Mouse (Mus musculus) heart, postnatal 4 days (tissue): ENCODE data around the gene Treml2. TPM values are rescaled to one million over a fixed set of nuclear protein-coding genes. Genes with fewer than 3 reads are reported as not detected.
"Not testable (repeated sequence)": the region's sequence is repeated elsewhere in the genome, so short reads cannot be mapped to it uniquely, and the experiment has no call there.

Experiments
- DNase-seq: peaks from one replicate; pipeline ENCODE4 v3.0.0; 2021
- total RNA-seq, 2 experiments: library from RNA; stranded (reverse); gene quantifications; 2 replicates each; pipeline ENCODE4 v1.2.3; 2021

The Treml2 gene
- total RNA-seq, 2 experiments from 2014 or later: 0.19 to 0.25 TPM

DNA sequence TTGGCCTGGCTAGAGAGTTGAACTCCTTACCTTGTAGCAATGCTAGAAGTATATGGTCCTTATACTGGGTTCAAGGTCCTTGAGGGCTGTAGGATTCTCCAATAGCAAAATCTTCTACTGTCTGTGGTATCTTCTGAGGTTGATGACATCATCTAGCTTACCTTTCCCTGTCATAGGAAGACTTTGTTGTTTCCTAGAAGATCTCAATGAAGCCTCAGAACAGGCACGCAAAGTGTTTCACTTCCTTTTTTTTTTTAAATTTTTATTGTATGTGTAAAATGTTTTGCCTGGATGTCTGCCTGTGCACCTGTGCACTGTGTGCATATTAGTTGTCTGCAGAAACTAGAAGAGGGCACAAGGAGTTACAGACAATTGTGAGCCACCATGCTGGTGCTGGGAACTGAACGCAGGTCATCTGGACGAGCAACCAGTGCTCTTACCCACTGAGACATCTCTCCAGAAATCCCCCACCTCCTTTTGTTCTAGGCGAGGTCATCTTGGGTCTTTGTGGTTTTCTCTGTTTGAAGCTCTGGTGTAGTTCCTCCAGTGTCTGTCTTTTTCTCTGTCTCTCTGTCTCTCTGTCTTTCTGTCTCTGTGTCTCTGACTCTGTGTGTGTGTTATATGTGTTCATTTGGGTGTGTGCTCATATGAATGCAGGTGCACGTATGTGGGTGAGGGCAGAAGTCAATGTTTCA is 5.7 kb upstream of the Treml2 start:
- no peak for DNase-seq

DNA sequence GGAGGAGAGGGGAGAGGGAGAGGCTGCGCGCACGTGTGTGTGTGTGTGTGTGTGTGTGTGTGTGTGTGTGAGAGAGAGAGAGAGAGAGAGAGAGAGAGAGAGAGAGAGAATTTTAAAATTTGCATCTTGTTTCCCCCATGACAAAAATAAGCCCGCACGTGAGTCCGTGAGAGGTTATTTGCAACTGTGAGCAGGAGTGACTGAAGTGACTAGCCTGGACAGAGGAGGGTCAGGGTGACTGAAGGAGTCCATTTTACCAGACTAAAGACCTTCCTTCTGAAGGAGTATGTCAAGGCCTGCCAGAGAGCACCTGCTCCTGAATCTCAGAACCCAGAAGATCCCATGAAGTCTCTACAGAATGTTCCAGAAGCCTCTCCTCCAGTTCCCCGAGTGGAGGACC is 458 bp downstream of the Treml2 start:
- DNase-seq: no peak

DNA sequence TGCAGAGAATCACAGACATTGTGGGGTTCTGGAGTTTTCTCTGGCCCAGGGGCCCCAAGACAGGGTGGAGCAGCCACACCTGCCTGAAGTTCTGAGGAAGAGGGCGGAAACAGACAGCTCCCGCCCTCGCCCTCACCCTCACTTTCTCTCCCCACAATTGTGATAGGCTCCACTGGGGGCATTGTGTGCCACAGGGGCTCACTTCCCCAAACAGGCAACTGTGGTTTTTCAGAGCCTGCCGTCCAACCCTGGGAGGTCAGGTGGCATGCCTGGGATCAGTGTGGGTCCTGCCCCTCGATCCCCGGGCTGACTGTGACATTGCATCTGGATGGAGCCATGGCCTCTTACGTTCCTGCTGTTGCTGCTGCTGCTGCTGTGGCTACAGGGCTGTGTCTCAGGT is 901 bp downstream of the Treml2 start:
- no peak for DNase-seq

DNA sequence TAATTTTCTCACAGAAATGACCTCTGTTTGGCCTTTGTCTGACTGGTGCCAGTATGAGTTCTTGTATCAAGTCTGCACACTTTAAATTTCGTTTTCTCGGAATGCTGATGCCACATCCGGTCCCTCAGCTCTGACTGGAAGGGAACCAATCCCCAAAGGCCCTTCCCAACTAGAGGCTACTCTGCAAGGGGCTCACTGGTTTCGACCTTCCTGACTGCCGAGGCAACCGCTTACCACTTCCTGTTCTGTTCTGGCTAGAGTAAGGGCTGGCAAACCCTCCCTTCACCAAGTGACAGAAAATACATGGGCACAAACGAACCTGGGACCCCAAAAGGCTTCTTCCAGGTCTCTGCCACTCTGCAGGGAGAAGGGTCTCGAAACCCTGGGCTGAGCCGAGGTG is 1.6 kb downstream of the Treml2 start:
- no peak for DNase-seq

DNA sequence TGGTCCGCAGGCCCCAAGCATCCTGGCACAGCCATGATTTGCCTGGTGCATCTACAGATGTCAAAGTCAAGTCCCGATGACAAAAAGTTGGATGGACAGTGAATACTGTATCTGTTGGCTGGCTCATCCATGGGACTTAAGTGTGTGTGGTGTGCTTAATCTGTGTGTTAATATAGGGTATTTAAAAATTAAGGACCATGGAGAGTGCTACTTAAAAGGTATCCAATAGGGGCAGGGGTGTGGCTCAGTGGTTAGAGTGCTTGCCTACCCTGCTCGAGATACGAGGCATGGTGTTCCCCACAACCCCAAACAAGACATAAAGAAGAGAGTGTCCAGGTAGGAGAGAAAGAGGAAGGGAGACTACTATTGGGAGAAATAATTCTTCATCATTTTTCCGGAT is 2.5 kb downstream of the Treml2 start:
- DNase-seq: no peak

DNA sequence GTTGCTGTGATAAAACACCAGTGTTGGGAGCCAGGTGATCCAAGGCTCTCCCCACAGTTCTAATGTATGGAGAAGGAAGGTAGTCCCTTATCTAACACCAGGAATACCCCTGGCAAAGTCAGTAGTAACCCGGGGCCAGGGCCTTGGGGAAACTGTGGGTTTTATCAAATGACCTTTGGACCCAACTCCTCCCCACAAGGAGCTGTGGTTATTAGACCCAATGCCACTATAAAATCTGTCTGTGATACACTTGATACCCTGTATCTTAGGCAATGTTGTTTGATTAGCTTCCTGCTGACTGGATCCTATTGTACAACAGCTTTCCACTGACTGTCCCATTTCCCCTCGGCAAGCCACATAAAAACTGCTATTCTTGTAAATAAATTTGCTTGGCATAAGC is 12.8 kb downstream of the Treml2 start:
- DNase-seq: no peak

DNA sequence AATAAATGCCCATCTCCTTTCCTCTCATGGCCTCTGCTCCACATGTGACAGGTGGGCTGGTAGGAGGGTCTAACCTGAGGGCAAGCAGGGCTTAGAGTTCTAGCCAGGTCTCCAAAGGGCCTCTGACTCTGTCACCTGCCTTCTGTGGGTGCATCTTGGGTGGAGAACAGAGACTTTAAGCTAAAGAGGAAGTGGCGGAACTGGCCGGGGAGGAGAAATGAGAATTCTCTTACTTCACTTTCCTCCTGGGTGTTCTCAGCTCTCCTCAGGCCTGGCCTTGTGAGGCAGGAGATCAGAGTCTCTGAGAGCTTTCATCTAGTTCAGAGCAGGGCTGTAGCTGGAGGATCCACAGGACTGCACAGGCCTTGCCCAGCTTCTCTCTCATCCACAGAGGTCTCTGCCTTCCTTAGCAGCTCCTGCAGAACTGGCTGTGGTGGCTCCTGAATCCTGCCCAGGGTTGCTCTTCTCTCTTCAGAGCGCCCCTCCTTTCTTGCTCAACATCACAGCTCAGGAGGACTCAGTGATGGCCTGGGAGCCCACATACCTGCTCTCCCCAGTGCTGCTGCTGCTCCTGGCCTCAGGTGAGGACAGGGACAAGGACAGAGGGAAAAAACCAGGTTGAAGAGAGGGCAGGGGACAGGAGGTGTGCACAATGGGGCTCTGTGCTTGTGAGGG is 16.7 kb downstream of the Treml2 start, which contains the start of gene B430306N03Rik:
B430306N03Rik (plus strand) TSS at position 237 of the 675 bp plus-strand sequence.
- DNase-seq: not testable (repeated sequence)

DNA sequence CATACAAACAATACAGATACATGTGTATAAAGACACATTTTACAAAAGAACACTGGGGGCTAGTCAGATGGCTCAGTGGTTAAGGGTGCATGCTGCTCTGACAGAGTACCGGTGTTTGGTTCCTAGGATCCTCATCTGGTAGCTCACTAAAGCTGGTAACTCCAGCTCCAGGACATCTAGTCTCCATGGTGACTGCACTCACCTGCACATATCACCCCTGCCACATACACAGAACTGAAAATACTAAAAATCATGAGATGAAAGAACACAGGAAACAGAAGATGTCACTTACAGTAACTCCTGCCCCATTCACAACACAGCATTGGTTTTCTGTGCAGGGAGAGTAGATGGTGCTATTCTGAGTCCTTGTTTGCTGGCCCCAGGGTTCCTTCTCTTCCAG is 19.4 kb downstream of the Treml2 start:
- no peak for DNase-seq

DNA sequence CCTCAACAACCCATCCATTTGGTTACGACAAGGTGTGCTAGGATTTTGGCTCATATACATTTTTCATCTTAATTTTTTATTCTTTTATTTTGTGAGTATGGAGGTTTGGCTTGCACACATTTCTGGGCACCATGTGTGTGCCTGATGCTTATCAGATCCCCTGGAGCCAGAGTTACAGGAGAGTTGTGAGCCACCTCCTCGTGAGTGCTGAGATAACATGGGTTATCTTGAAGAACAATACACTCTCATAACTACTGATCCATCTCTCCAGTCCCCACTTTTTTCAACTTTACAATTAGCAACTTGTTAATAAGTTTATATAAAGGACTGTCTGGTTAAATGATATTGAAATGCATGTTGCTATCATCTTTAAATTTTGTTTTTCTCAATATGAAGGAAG is 22.0 kb downstream of the Treml2 start:
- DNase-seq: no peak

DNA sequence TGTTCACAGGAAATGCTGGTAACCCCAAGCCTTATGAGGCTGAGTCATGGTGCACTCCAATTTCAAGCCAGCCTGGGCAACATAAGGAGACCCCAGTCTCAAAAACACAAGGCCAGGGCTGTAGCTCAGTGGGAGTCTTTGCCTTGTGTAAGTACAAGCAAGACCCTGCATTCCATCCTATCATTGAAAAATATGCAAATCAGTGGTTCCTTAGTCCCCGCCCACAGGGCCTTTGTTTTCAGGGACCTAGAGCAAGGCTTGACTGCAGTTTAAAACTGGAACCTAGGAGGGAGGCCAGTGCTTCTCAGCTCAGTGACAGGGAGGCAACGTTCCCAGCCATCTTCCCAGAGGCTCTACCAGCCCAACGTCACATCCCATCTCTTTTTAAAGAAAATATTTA is 23.9 kb downstream of the Treml2 start:
- DNase-seq: no peak

DNA sequence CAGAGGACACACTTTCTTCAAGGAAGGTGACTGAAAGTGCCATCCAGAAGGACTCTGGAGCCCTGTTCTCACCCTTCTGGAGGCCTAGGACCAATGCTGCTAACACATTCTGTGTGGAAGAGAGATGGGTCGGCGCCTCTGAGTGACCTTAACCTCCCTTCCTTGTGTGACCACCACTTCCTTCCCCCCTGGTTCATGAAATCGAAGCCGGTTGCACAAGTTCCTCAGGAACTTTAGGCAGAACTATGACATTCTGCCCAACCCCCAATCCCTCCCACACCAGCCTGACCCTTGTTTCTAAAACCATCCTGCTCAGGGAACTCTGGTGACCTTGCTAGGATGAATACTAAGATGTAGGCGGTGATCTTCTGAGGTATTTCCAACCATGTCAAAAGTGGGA is 25.0 kb downstream of the Treml2 start:
- no peak for DNase-seq

DNA sequence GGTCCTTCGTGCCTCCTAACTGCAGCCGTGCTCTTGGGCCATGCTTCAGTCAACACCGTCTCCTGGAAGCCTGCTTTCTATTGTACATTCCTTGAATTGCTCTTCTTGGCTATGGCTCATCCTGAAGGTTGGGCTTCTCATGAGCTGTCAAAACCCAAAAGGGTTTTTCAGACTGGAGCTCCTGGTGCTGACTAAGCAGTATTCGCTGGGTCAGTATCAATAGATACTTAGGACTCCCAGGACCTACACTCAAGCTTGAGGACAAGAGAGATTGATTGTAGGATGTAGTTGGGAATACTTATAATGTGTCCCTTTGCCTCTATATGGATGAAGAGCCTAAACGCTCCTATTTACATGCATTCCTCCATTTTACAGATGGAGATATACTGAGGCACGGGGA is 25.8 kb downstream of the Treml2 start:
- DNase-seq: no peak

DNA sequence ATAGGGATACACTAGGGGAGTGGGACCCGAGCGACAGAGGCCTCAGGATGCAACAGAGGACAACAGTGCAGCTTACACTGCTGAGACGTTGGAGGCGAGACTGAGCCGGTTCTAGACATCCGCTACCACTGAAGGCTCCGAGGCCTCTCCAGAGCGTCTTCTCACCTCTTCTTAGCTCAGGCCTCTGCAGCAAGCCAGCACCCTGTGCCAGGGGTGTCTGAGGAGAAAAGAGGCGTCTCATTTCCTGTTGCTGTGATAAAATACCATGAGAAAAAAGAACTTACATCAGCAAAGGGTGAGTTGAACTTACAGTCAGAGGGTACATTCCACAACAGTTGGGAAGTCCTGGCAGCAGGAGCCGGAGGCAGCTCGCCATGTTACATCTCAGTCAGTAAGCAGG is 26.3 kb downstream of the Treml2 start:
- DNase-seq: no peak

DNA sequence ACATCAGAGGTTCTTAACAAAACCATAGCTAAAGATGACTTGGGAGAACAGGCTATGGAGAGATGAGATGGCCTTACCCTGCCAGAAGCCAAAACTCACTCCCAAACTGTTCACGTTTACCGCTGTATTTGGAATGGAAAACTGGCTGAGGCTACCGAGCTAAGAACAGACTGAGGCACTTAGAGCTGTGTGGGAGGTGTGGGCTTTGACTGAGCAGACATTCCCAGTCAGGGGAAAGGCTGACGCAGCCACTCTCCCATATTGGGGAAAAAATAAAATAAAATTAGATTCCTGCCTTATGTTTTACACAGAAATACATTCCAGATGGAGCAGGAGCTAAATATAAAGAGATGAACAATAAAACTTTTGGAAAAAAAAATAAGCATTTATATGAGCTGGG is 27.4 kb downstream of the Treml2 start:
- DNase-seq: no peak

DNA sequence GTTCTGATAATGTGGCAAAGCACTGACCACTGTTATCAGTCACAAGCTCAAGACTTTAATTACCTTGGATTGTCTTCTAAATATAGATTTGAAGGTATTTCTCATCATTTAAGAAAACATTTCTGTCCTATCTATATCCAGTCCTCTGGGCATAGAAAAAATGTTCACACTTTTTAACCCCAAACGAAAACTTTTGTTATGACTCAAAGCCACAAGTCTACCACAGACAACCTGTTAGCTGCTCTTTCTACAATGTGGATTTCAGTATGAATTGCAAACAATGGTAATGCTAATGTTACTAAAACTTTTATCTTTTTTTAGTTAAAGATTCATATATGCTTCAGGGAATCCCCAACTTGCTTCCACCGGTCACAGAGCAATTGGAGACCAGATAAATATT is 33.2 kb downstream of the Treml2 start:
- no peak for DNase-seq

DNA sequence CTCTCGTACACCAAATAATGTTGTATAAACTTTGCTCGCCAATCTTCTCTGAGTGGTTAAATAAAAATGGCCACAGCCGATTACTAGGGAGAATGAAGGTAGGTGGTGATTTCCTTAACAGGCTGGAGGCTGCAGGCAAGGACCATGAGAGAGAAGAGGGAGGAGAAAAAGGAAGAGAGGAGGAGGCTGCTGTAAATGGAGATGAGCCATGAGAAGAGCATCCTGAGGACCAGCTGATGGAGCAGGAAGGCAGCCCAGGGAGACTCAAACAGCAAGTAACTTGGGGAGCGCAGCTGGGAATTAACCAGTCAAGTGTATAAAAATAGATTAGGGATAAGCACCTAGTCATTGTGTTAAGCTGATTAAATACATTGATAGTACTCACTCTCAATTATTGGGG is 34.9 kb downstream of the Treml2 start:
- DNase-seq: no peak

DNA sequence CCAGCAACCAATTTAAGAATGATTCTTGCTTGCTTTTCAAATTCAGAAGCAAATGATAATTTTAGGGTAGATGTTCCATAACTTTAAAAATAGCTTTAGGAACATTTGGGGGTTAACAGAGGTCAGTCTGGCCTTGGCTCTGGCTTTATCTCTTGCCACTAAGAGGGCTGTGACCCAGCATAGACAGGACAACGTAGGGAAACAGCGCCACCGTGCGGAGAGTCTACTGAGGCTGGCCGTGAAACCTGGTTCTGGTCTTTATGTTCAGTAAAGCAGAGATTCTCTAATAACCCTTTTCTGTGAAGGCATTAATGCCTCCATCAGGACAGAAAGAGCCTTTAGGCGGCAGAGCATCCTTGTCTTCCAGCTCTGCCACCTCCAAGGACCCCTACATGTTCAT is 37.6 kb downstream of the Treml2 start:
- DNase-seq: peak; percentile 92

DNA sequence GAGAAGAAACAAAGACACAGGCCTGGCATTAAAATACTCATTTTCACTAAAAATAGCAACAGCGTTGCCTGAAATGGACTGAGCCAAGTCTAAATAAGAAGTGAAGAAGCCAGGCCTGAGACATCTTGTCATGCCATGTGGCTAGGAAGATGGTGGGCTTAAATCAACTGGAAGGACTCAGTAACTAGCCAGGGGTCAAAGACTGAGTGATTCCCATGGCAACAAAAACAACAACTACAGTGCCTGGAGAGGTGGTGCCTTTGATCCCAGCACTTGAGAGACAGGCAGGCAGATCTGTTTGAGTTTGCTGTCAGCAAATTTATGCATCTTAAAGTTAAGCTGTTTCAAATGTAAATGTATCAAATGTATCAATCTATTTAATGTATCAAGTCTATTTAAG is 41.0 kb downstream of the Treml2 start:
- no peak for DNase-seq

DNA sequence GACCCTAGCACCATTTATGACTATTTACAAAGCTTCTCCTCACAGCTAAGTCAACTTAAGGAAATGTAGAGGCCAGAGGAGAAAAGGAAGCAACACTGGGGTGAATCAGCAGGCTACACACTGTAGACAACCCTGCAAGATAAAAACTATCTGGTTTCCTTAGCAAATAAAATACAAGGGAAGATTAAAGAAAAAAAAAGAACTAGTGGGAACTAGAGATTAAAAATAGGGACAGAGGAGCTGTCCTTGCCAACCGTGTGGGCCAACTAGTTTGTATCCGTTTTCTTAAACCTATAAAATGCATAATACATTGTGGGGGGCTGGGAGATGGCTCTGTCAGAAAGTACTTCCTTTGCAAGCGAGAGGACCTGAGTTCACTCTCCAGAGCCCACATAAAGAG is 42.6 kb downstream of the Treml2 start:
- DNase-seq: no peak

DNA sequence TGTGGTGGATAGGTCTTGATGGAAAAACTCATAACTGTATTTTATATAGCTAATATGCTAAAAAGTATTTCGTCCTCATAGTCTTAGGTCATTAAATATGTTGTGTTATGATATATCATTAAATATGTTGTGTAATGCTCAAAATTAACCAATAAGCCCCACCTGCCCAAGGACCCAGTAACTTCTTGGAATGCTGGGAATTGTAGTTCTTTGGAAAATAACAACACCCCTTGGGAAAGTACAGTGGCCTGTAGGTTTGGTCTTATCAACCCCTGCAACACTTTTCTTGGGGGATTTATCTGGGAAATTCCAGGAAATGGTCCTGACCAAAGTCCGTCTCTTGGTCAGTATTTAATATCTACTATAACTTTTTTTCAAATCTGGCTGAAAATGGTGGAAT is 43.8 kb downstream of the Treml2 start:
- DNase-seq: no peak

DNA sequence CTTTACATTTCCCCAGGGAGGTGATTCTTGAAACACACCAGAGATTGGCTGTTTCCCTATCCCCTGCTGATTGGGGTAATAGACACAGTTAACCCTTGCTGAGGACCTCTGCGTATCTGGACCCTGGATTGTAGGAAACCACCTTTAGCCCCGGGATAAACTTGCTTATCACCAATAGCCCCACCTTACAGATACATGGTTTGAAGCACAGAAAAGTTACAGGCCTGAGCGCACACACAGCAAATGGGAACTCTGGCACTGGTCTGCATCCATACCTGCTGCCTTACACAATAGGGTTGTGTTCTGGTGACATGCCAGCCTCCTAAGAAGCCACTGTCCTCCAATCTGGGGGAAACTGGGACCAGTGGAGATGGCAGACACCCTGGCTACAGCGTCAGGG is 46.5 kb downstream of the Treml2 start:
- DNase-seq: no peak

DNA sequence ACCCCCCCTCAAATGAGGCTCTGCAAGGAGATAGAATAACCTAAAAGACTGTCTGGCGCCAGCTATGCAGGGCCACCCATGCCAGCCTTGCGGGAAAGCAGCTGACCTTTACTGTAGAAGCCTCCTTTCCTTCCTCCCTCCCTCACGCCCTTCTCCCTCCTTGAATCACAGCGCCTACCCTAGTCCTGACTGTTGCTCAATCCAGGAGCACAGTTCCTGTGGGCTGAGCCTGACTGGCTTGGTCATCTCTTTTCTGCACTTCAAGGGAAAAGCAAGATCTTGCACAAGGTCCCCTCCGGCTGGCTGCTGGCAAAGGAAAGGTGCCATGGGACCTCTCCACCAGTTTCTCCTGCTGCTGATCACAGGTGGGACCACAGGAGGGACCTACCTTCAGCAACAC is 46.9 kb downstream of the Treml2 start, which contains the start of gene Trem2:
Trem2 (plus strand) TSS at position 171 of the 400 bp plus-strand sequence.
- DNase-seq: no peak

DNA sequence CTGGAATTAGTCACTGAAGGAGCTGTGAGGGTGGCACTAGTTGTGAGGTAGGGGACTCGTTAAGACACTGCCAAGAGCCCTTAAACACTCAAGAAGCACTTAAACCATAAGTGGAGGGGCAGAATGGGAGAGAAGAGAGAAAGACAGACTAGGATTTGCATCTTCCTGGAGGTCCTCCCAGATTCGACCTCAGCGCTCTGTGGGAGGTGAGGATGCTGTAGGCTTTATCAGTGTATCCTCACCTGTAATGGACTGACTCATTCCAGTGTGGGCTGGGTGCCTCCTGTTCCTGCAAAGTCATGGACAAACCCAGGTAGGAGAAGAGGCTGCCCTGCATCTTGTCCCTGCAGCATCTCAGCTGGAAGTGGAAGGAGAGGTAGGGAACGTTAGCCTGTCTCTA is 47.5 kb downstream of the Treml2 start:
- no peak for DNase-seq

DNA sequence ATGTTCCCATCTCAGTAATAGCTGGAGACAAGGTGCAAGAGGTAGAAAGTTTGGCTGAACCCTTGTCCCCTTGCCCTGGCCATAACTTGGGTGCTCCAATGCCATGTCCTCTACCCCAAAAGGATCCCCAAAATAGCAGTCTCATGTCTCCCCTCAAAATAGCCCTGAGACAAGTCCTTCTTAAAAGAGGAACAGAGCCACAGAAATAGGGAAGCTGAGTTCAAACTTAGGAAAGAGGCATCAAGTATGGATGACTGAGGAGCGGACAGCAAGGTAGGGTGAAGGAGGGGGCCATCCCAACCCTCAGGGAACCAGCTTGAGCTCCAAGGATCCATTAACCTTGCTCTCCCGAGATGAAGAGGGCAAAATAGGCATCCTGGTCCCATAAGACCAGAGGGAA is 48.0 kb downstream of the Treml2 start:
- DNase-seq: no peak
